9 mouse cellular contexts compared by ENCODE assay signal in genomic region chr7:107707650-107708049, GRCm38 (mm10). TPM values are rescaled to one million over a fixed set of nuclear protein-coding genes. Genes with fewer than 3 reads are reported as not detected.
A peak's percentile ranks its signal among the peaks of the same experiment; 100 is the strongest.
DNase-seq lines count a peak whose midpoint lies in the region; ATAC-seq and TF ChIP-seq lines count a peak whose summit lies in the region.
"Had no signal": no experiment of that assay in that cellular context is flagged by ENCODE, and none has a peak within 500 bp of the region (broad histone marks: within the 10 kb centered on the region; RNA-seq: fewer than 3 reads in every experiment).

No protein-coding gene starts in this region.

- 62% methylated on average over 9 of the region's 9 CpGs for WGBS in midbrain, embryonic 11.5 days
- WGBS in midbrain, postnatal 0 days: 58% methylated on average over 9 of the region's 9 CpGs
- WGBS in hindbrain, embryonic 16.5 days: 60% methylated on average over 9 of the region's 9 CpGs

- no peaks in the 10 kb centered on the region for H3K36me3 ChIP-seq in midbrain, embryonic 11.5 days (ENCODE audit: control insufficient read depth, insufficient read depth, low read length)
- no peaks in the 10 kb centered on the region for H3K36me3 ChIP-seq in midbrain, postnatal 0 days (ENCODE audit: insufficient read depth, low read length)
- H3K36me3 ChIP-seq in hindbrain, embryonic 16.5 days (ENCODE audit: control insufficient read depth, insufficient read depth, low read length): no peaks in the 10 kb centered on the region

- H3K4me2 ChIP-seq in midbrain, embryonic 11.5 days: no peak overlapping the region
- H3K4me2 ChIP-seq in midbrain, postnatal 0 days (ENCODE audit: low read depth, low read length, poor library complexity, severe bottlenecking): no peak overlapping the region
- H3K4me2 ChIP-seq in hindbrain, embryonic 16.5 days (ENCODE audit: low read length): no peak overlapping the region

- peaks cover 8% of the 10 kb centered on the region; the same call in 1 of the 2 replicates for H3K4me1 ChIP-seq in midbrain, embryonic 11.5 days (ENCODE audit: control insufficient read depth, insufficient read depth, low read length)
- H3K4me1 ChIP-seq in midbrain, postnatal 0 days (ENCODE audit: insufficient read depth, low read length): peaks cover 2% of the 10 kb centered on the region; the same call in 1 of the 2 replicates
- peaks cover 6% of the 10 kb centered on the region for H3K4me1 ChIP-seq in hindbrain, embryonic 16.5 days (ENCODE audit: control insufficient read depth, insufficient read depth, low read depth, low read length)

- H3K27me3 ChIP-seq in midbrain, embryonic 11.5 days (ENCODE audit: control insufficient read depth, insufficient read depth, low read length): no peaks in the 10 kb centered on the region
- no peaks in the 10 kb centered on the region for H3K27me3 ChIP-seq in midbrain, postnatal 0 days (ENCODE audit: insufficient read depth, low read length)
- H3K27me3 ChIP-seq in hindbrain, embryonic 16.5 days (replicated peaks; ENCODE audit: control insufficient read depth, insufficient read depth, low read length): no peaks in the 10 kb centered on the region

- intact Hi-C loops in heart, postnatal 10 days (cut with DNase I): loop anchor here (1.0 to 5.0 kb wide), 2 partner anchors 46 to 115 kb away; no protein-coding TSS in a partner anchor
- intact Hi-C loops in left cerebral cortex, adult 2 months (cut with DNase I): loop anchor here (2.0 kb wide), 1 partner anchor 47 kb away; no protein-coding TSS in a partner anchor

- no peaks in the 10 kb centered on the region for H3K9me3 ChIP-seq in midbrain, embryonic 11.5 days (ENCODE audit: control insufficient read depth, low read length)
- no peaks in the 10 kb centered on the region for H3K9me3 ChIP-seq in midbrain, postnatal 0 days (ENCODE audit: low read length)
- H3K9me3 ChIP-seq in hindbrain, embryonic 16.5 days (ENCODE audit: control insufficient read depth, low read length): no peaks in the 10 kb centered on the region

- no peak for TF ChIP-seq CTCF in midbrain, postnatal 0 days (IDR thresholded peaks at IDR 0.05)
- no peak for TF ChIP-seq CTCF in left cerebral cortex, adult 2 months (IDR thresholded peaks at IDR 0.05)

- no peak overlapping the region for H3K9ac ChIP-seq in midbrain, embryonic 11.5 days (ENCODE audit: low read length)
- H3K9ac ChIP-seq in midbrain, postnatal 0 days (replicated peaks; ENCODE audit: low read length, poor library complexity, severe bottlenecking): no peak overlapping the region
- no peak overlapping the region for H3K9ac ChIP-seq in hindbrain, embryonic 16.5 days (ENCODE audit: low read depth, low read length)

- no peak for ATAC-seq in midbrain, embryonic 11.5 days (ENCODE audit: low FRiP score)
- ATAC-seq in midbrain, postnatal 0 days (ENCODE audit: low FRiP score): no peak
- no peak for ATAC-seq in hindbrain, embryonic 16.5 days

- DNase-seq in midbrain, embryonic 11.5 days (ENCODE audit: low spot score, missing footprints): peak; percentile 75
- no peak for DNase-seq in midbrain, postnatal 0 days (ENCODE audit: low spot score)
- DNase-seq in heart, postnatal 10 days: peak; percentile 18 to 28
- DNase-seq in natural killer cell, adult 2 months (ENCODE audit: low spot score in 2 of 2): peak; percentile 67 to 79
- DNase-seq in thymus, postnatal 4 days: peak; percentile 77
- DNase-seq in left cerebral cortex, adult 2 months (ENCODE audit: extremely low spot score in 1 of 2, low spot score in 2 of 2): no peak
- DNase-seq in MN1 (ENCODE audit: low spot score): no peak

- no peak overlapping the region for H3K4me3 ChIP-seq in midbrain, embryonic 11.5 days (ENCODE audit: low read depth, low read length)
- H3K4me3 ChIP-seq in midbrain, postnatal 0 days (ENCODE audit: low read depth, low read length): no peak overlapping the region
- H3K4me3 ChIP-seq in hindbrain, embryonic 16.5 days (ENCODE audit: low read length): no peak overlapping the region
- H3K4me3 ChIP-seq in left cerebral cortex, adult 2 months: no peak overlapping the region

- H3K27ac ChIP-seq in midbrain, embryonic 11.5 days (ENCODE audit: low read depth, low read length): no peak overlapping the region
- H3K27ac ChIP-seq in midbrain, postnatal 0 days (ENCODE audit: low read depth, low read length): no peak overlapping the region
- H3K27ac ChIP-seq in hindbrain, embryonic 16.5 days (ENCODE audit: low read depth, low read length): no peak overlapping the region
- no peak overlapping the region for H3K27ac ChIP-seq in left cerebral cortex, adult 2 months
- H3K27ac ChIP-seq: macrophage had no signal

RNA-seq across cellular contexts. Expression of gene Cyb5r2, which starts 50.2 kb away (rescaled TPM):
- polyA plus RNA-seq in midbrain, embryonic 11.5 days (2014; fragmentation: Nextera tagmentation; extraction: Ambion mirVana): 0.56 TPM in 1 of 2 replicates, not detected in the other
- not detected in 2 replicates for total RNA-seq in midbrain, postnatal 0 days (2014; rRNA removed)
- 0.47 and 0.60 TPM in 2 replicates for polyA plus RNA-seq in midbrain, postnatal 0 days (2015; fragmentation: Nextera tagmentation; extraction: Ambion mirVana)
- total RNA-seq in heart, postnatal 10 days (2021): not detected
- 0.35 and 0.44 TPM in 2 replicates for polyA plus RNA-seq in hindbrain, embryonic 16.5 days (2015; fragmentation: Nextera tagmentation; extraction: Ambion mirVana)
- total RNA-seq in left cerebral cortex, adult 2 months (2021): not detected
- polyA plus RNA-seq: macrophage had no signal

Comparison
In these comparisons a context has a peak if more than half of its experiments do, and no peak if none do; other contexts are left out.
1. DNase-seq: peak in midbrain, embryonic 11.5 days (single experiment), heart, postnatal 10 days (2 of 2), natural killer cell, adult 2 months (2 of 2) and thymus, postnatal 4 days (single experiment); none in midbrain, postnatal 0 days (single experiment), left cerebral cortex, adult 2 months (0 of 2) and MN1 (single experiment).